Mouse (Mus musculus) C2C12 (cell line): ENCODE results near the gene Slc9a6. TPM values are rescaled to one million over a fixed set of nuclear protein-coding genes. Genes with fewer than 3 reads are reported as not detected.

ENCODE experiments used
- H3K27me3 ChIP-seq: one replicate; pipeline ENCODE4 v1.6.1; 2011; ENCODE audit not compliant: control insufficient read depth, insufficient read depth, insufficient read length
- H3K36me3 ChIP-seq: one replicate; pipeline ENCODE4 v1.6.1; 2011; ENCODE audit not compliant: control insufficient read depth, insufficient read depth
- H3K4me3 ChIP-seq: one replicate; pipeline ENCODE4 v1.5.1; 2011; ENCODE audit warnings: mild to moderate bottlenecking, control low read depth; ENCODE audit not compliant: poor library complexity, insufficient read depth, severe bottlenecking
- H3K79me2 ChIP-seq: one replicate; pipeline ENCODE4 v1.6.1; 2011; ENCODE audit not compliant: control insufficient read depth, insufficient read depth
- H3K79me3 ChIP-seq: one replicate; pipeline ENCODE4 v1.6.1; 2011; ENCODE audit warnings: low read depth, control low read depth
- H3ac ChIP-seq: one replicate; pipeline ENCODE3; 2011; ENCODE audit warnings: low read depth; ENCODE audit not compliant: control insufficient read depth, insufficient read length
- CEBPB ChIP-seq: IDR thresholded peaks from one replicate; pipeline ENCODE4 v1.6.1; 2011; ENCODE audit warnings: low read depth, mild to moderate bottlenecking, control low read depth, moderate library complexity
- CTCF ChIP-seq: IDR thresholded peaks from one replicate; pipeline ENCODE4 v1.5.1; 2011; ENCODE audit not compliant: control insufficient read depth, insufficient read depth, insufficient read length
- FOSL1 ChIP-seq: IDR thresholded peaks from one replicate; pipeline ENCODE4 v1.8.0; 2011; ENCODE audit warnings: mild to moderate bottlenecking, low read length; ENCODE audit not compliant: poor library complexity, insufficient read depth, severe bottlenecking
- MAX ChIP-seq: IDR thresholded peaks from one replicate; pipeline ENCODE4 v1.6.1; 2011; ENCODE audit warnings: mild to moderate bottlenecking, control low read depth
- MYOD1 ChIP-seq: IDR thresholded peaks from one replicate; pipeline ENCODE4 v1.6.1; 2011; ENCODE audit warnings: low read depth; ENCODE audit not compliant: control insufficient read depth, insufficient read length
- MYOG ChIP-seq: IDR thresholded peaks from one replicate; pipeline ENCODE4 v1.6.1; 2011; ENCODE audit not compliant: control insufficient read depth, insufficient read length; ENCODE audit errors: extremely low read depth
- USF1 ChIP-seq: IDR thresholded peaks from one replicate; pipeline ENCODE4 v1.6.1; 2011; ENCODE audit warnings: low read depth, mild to moderate bottlenecking, control low read depth, moderate library complexity
- polyA plus RNA-seq: library from polyadenylated mRNA; unstranded; fragments of >200 nt; fragmentation: generic; extraction: Trizol; gene quantifications from one replicate; pipeline ENCODE4 v1.2.1, GENCODE M21; 2012; ENCODE audit warnings: missing spikeins

Slc9a6 gene
- polyA plus RNA-seq, 1 experiment = 7.2 TPM

DNA sequence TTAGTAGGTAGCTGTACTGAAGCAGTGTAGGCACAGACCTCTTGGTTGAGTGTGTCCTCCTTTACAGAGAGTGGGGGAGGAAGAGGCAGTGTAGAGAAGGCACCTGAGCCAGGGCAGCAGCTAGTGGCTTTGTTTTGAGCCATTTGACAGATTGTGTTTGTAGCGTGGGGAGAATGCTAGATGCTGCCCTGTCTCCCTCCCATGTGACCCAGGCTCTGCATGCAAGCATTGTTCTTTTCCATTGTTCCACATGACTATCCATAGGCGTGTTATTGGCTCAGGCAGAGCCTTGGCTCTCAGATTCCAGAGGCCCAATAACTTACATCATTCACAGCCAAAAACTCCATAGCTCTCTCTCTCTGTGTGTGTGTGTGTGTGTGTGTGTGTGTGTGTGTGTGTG, 49.7 kb downstream of the Slc9a6 start:
- Histone ChIP-seq H3K27me3 (no peaks in the 10 kb centered on the region), H3K79me2 (no peaks in the 10 kb centered on the region), H3K79me3 (no peaks in the 10 kb centered on the region), H3K36me3 (no peaks in the 10 kb centered on the region), H3ac (no peak overlapping the region), H3K4me3 (no peak overlapping the region)
- TF ChIP-seq CTCF (no peak), CEBPB (no peak), FOSL1 (no peak), USF1 (no peak), MYOG (no peak)

DNA sequence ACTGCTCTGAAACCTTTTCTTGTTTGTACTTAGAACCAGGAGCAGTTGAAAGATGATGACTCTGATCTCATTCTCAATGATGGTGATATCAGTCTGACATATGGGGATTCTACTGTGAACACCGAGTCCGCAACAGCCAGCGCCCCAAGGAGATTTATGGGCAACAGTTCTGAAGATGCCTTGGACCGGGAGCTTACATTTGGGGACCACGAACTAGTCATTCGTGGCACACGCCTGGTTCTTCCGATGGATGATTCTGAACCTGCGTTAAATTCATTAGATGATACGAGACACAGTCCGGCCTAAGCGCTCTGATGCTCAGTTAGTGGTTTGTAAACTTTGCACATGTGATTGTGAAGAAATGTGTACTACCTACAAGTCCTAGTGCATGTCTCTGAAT, 51.6 kb downstream of the Slc9a6 start:
- H3K79me3 ChIP-seq = no peaks in the 10 kb centered on the region
- TF ChIP-seq MYOD1 (no peak), MYOG (no peak), FOSL1 (no peak), CEBPB (no peak), USF1 (no peak)
- H3ac ChIP-seq = no peak overlapping the region
- H3K79me2 ChIP-seq = no peaks in the 10 kb centered on the region
- H3K27me3 ChIP-seq = no peaks in the 10 kb centered on the region
- no peaks in the 10 kb centered on the region for H3K36me3 ChIP-seq
- no peak overlapping the region for H3K4me3 ChIP-seq

GRCm38 (mm10) chrX:56662316-56662715, 52.8 kb downstream of the Slc9a6 start:
- H3K79me3 ChIP-seq = no peaks in the 10 kb centered on the region
- H3K79me2 ChIP-seq = no peaks in the 10 kb centered on the region
- H3K36me3 ChIP-seq = no peaks in the 10 kb centered on the region
- TF ChIP-seq MYOD1 (no peak), MYOG (no peak), MAX (no peak), CEBPB (no peak), CTCF (no peak), USF1 (no peak), FOSL1 (no peak)
- no peak overlapping the region for H3ac ChIP-seq
- H3K4me3 ChIP-seq = no peak overlapping the region
- H3K27me3 ChIP-seq = no peaks in the 10 kb centered on the region

GRCm38 (mm10) chrX:56663377-56663776, 53.8 kb downstream of the Slc9a6 start:
- H3K79me2 ChIP-seq = no peaks in the 10 kb centered on the region
- no peak overlapping the region for H3K4me3 ChIP-seq
- TF ChIP-seq MYOG (no peak), MYOD1 (no peak), CTCF (no peak), CEBPB (no peak)
- H3ac ChIP-seq = no peak overlapping the region
- no peaks in the 10 kb centered on the region for H3K36me3 ChIP-seq
- no peaks in the 10 kb centered on the region for H3K79me3 ChIP-seq
- H3K27me3 ChIP-seq = no peaks in the 10 kb centered on the region

- H3K4me3 ChIP-seq = no peak overlapping the region
- H3K36me3 ChIP-seq = no peaks in the 10 kb centered on the region
- TF ChIP-seq CEBPB = no peak
- TF ChIP-seq MAX = no peak
- no peak for TF ChIP-seq USF1
- TF ChIP-seq MYOD1 = no peak
- no peaks in the 10 kb centered on the region for H3K27me3 ChIP-seq
- no peaks in the 10 kb centered on the region for H3K79me3 ChIP-seq
- no peak overlapping the region for H3ac ChIP-seq
- no peaks in the 10 kb centered on the region for H3K79me2 ChIP-seq
These were observed 55.8 kb downstream of the Slc9a6 start for GRCm38 (mm10) chrX:56665226-56665973.

- H3K4me3 ChIP-seq = no peak overlapping the region
- no peaks in the 10 kb centered on the region for H3K36me3 ChIP-seq
- no peaks in the 10 kb centered on the region for H3K79me2 ChIP-seq
- TF ChIP-seq MYOG (no peak), CTCF (no peak), MYOD1 (no peak), USF1 (no peak), MAX (no peak), CEBPB (no peak), FOSL1 (no peak)
- H3K79me3 ChIP-seq = no peaks in the 10 kb centered on the region
- H3K27me3 ChIP-seq = no peaks in the 10 kb centered on the region
- no peak overlapping the region for H3ac ChIP-seq
These were observed 57.7 kb downstream of the Slc9a6 start for GRCm38 (mm10) chrX:56667296-56667695.
